Mouse (Mus musculus) limb, embryonic 11.5 days (tissue): ENCODE data around the gene Slc39a13. TPM values are rescaled to one million over a fixed set of nuclear protein-coding genes. Genes with fewer than 3 reads are reported as not detected.

ENCODE experiments used
- ATAC-seq: fragments of 200-750 bp; cut with Nextera tagmentation; 2 replicates; pipeline ENCODE4 v1.8.0; 2017; ENCODE audit warnings: low read depth; ENCODE audit not compliant: insufficient number of reproducible peaks, low FRiP score, low TSS enrichment
- DNase-seq: peaks from one replicate; pipeline ENCODE4 v3.0.0-alpha.2; 2015; ENCODE audit warnings: low spot score
- H3K27ac ChIP-seq: fragments of 300-500 bp; sonication (generic); replicated peaks from 2 replicates; pipeline ENCODE4 v1.5.1; 2014; ENCODE audit warnings: low read depth, mild to moderate bottlenecking, low read length
- H3K27me3 ChIP-seq: fragments of 300-500 bp; sonication (generic); 2 replicates; pipeline ENCODE4 v1.6.1; 2014; ENCODE audit warnings: mild to moderate bottlenecking, low read length, mixed read lengths; ENCODE audit not compliant: control insufficient read depth, insufficient read depth
- H3K36me3 ChIP-seq: fragments of 300-500 bp; sonication (generic); 2 replicates; pipeline ENCODE4 v1.6.1; 2014; ENCODE audit warnings: mild to moderate bottlenecking, low read length, moderate library complexity, mixed read lengths; ENCODE audit not compliant: control insufficient read depth, insufficient read depth
- H3K4me1 ChIP-seq: fragments of 300-500 bp; sonication (generic); 2 replicates; pipeline ENCODE4 v1.6.1; 2014; ENCODE audit warnings: low read length, mixed read lengths; ENCODE audit not compliant: control insufficient read depth, insufficient read depth
- H3K4me2 ChIP-seq: fragments of 300-500 bp; sonication (generic); 2 replicates; pipeline ENCODE4 v1.6.1; 2014; ENCODE audit warnings: low read depth, mild to moderate bottlenecking, moderate library complexity; ENCODE audit not compliant: severe bottlenecking
- H3K4me3 ChIP-seq: fragments of 300-500 bp; sonication (generic); 2 replicates; pipeline ENCODE4 v1.5.1; 2014; ENCODE audit warnings: low read depth, low read length
- H3K9ac ChIP-seq: fragments of 300-500 bp; sonication (generic); 2 replicates; pipeline ENCODE4 v1.6.1; 2014; ENCODE audit warnings: mild to moderate bottlenecking, low read length
- H3K9me3 ChIP-seq: fragments of 300-500 bp; sonication (generic); 2 replicates; pipeline ENCODE4 v1.6.1; 2016; ENCODE audit warnings: low read length; ENCODE audit not compliant: control insufficient read depth
- WGBS: fragments of 180-500 bp; shearing (Covaris S2); extraction: QIAGEN DNeasy Blood & Tissue Kit; methylation state at CpG from one replicate; pipeline ENCODE4 v1.1.7; 2014; 5-methylcytosine and 5-hydroxymethylcytosine counted together
- polyA plus RNA-seq: library from polyadenylated mRNA; unstranded; fragments of >200 nt; fragmentation: Nextera tagmentation; extraction: Ambion mirVana; gene quantifications from 2 replicates; pipeline ENCODE4 v1.2.1, GENCODE M21; 2014

Slc39a13 gene
- polyA plus RNA-seq, 1 experiment from 2014 or later = 27.1 TPM

GRCm38 (mm10) chr2:91041786-91042185 lies 28.4 kb downstream of the Slc39a13 start:
- no peaks in the 10 kb centered on the region for H3K9me3 ChIP-seq
- H3K9ac ChIP-seq = no peak overlapping the region
- H3K36me3 ChIP-seq = no peaks in the 10 kb centered on the region
- H3K4me2 ChIP-seq = no peak overlapping the region
- H3K27me3 ChIP-seq = no peaks in the 10 kb centered on the region
- H3K4me1 ChIP-seq = no peaks in the 10 kb centered on the region
- no peak overlapping the region for H3K27ac ChIP-seq
- WGBS = 82% methylated on average over 8 of the region's 8 CpGs
- no peak for DNase-seq
- no peak for ATAC-seq
- no peak overlapping the region for H3K4me3 ChIP-seq

DNA sequence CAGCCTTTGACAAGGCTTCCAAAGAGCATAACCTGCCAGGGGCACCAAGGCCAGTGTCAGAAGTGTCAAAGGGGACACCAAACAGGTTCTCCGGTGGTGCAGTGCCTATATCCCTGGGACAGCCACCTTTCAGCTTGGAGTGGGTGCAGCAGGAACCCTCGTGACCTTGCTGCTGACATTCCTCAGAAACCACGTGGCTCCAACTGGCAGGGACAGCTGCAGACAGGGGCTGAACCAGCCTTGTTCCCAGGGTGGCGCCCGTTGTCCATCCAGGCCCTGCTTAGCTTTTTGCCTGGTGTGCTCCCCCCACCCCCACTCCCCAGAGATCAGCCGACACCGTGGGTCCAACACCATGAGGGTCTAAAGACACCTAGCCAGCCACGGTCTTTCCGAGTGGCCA lies 34.8 kb downstream of the Slc39a13 start, which contains the start of gene Rapsn:
TSS of gene Rapsn (plus strand) at position 236 of the 400 bp plus-strand sequence.
- H3K4me3 ChIP-seq = no peak within 1 kb of the TSS
- no peaks in the 10 kb centered on the region for H3K36me3 ChIP-seq
- H3K27ac ChIP-seq = no peak within 1 kb of the TSS
- no peak within 1 kb of the TSS for H3K9ac ChIP-seq
- WGBS = 66% methylated on average over 9 of the region's 9 CpGs
- ATAC-seq (no peak), DNase-seq (no peak)
- no peak within 1 kb of the TSS for H3K4me2 ChIP-seq
- H3K9me3 ChIP-seq = no peaks in the 10 kb centered on the region
- H3K27me3 ChIP-seq = no peaks in the 10 kb centered on the region
- no peaks in the 10 kb centered on the region for H3K4me1 ChIP-seq

DNA sequence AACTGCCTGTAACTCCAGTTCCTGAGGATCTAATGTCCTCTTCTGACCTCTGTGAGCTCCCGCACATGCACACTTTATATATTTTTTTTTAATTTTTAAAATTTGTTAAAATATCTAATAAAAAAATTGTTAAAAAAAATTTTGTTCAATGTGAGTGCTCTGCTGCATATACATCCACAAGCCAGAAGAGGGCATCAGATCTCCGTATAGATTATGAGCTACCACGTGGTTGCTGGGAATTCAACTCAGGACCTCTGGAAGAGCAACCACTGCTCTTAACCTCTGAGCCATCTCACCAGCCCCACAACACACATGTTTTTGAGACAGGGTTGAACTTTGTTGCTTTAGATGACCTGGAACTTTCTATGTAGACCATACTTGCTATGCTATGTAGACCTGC lies 37.2 kb downstream of the Slc39a13 start:
- no peak overlapping the region for H3K9ac ChIP-seq
- H3K4me2 ChIP-seq = no peak overlapping the region
- DNase-seq (no peak), ATAC-seq (no peak)
- no peaks in the 10 kb centered on the region for H3K9me3 ChIP-seq
- no peak overlapping the region for H3K4me3 ChIP-seq
- WGBS = 12% methylated on average over 3 of the region's 3 CpGs
- no peak overlapping the region for H3K27ac ChIP-seq
- no peaks in the 10 kb centered on the region for H3K4me1 ChIP-seq
- H3K27me3 ChIP-seq = no peaks in the 10 kb centered on the region
- H3K36me3 ChIP-seq = no peaks in the 10 kb centered on the region

DNA sequence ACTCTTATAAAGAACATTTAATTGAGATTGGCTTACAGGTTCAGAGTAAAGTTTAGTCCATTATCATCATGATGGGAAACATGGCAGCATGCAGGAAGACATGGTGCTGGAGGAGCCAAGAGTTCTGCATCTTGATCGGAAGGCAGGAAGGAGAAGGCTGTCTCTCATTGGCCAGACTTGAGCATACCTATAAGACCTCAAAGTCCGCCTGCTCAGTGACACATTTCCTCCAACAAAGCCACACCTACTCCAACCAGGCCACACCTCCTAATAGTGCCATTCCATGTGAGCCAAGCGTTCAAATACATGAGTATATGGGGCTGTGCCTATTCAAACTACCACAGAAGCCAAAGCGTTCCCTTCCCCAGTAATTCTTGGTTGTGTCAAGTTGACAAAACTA lies 39.0 kb downstream of the Slc39a13 start:
- Histone ChIP-seq H3K4me2 (no peak overlapping the region), H3K9ac (no peak overlapping the region), H3K4me1 (no peaks in the 10 kb centered on the region), H3K9me3 (no peaks in the 10 kb centered on the region), H3K4me3 (no peak overlapping the region), H3K27me3 (no peaks in the 10 kb centered on the region), H3K27ac (no peak overlapping the region), H3K36me3 (no peaks in the 10 kb centered on the region)
- DNase-seq (no peak), ATAC-seq (no peak)
- 83% methylated on average over 4 of the region's 4 CpGs for WGBS

GRCm38 (mm10) chr2:91027391-91028214 lies 42.6 kb downstream of the Slc39a13 start:
- 90% methylated on average over 9 of the region's 9 CpGs for WGBS
- no peak for ATAC-seq
- Histone ChIP-seq H3K4me2 (no peak overlapping the region), H3K4me1 (no peaks in the 10 kb centered on the region), H3K9me3 (no peaks in the 10 kb centered on the region), H3K4me3 (no peak overlapping the region), H3K9ac (no peak overlapping the region), H3K27ac (no peak overlapping the region), H3K36me3 (no peaks in the 10 kb centered on the region), H3K27me3 (no peaks in the 10 kb centered on the region)
- no peak for DNase-seq

DNA sequence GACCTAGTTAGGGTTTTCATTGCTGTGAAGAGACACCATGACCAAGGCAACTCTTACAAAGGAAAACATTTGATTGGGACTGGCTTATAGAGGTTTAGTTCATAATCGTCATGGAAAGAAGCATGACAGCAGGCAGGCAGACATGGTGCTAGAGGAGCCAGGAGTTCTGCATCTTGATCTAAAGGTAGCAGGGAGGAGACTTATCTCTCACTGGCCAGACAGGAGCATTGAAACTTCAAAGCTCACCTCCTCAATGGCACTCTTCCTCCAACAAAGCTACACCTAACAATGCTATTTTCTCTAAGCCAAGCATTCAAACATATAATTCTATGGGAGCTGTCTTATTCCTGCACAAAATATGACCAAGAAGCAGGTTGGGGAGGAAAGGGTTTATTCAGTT lies 43.7 kb downstream of the Slc39a13 start:
- Histone ChIP-seq H3K9ac (no peak overlapping the region), H3K27me3 (no peaks in the 10 kb centered on the region), H3K4me3 (no peak overlapping the region), H3K4me2 (no peak overlapping the region), H3K27ac (no peak overlapping the region), H3K9me3 (no peaks in the 10 kb centered on the region), H3K36me3 (no peaks in the 10 kb centered on the region), H3K4me1 (no peaks in the 10 kb centered on the region)
- no peak for DNase-seq
- WGBS = 81% methylated on average over 1 of the region's 1 CpGs
- ATAC-seq = no peak

DNA sequence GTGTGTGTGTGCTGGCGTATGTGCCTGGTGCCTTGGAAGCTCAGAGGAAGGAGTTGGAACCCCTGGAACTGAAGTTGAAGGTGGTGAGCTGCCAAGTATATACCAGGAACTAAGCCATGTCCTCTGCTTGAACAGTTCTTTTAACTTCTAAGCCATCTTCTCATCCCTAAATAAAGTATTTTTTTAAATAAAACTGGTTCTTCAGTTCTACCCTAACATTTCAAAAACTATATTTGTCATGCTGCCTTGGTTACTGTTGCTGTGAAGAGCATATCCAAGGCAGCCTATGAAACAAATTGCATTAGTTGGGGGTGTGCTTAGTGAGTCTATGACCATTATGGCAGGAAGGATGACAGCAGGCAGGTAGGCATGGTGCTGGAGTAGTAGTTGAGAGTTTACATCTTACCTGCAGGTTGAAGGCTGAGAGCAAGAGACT lies 45.1 kb downstream of the Slc39a13 start:
- WGBS = 97% methylated on average over 1 of the region's 1 CpGs
- H3K36me3 ChIP-seq = no peaks in the 10 kb centered on the region
- no peaks in the 10 kb centered on the region for H3K27me3 ChIP-seq
- no peak overlapping the region for H3K9ac ChIP-seq
- DNase-seq (no peak), ATAC-seq (no peak)
- no peaks in the 10 kb centered on the region for H3K4me1 ChIP-seq
- no peak overlapping the region for H3K4me2 ChIP-seq
- H3K4me3 ChIP-seq = no peak overlapping the region
- no peaks in the 10 kb centered on the region for H3K9me3 ChIP-seq
- no peak overlapping the region for H3K27ac ChIP-seq

- Histone ChIP-seq H3K27ac (no peak overlapping the region), H3K4me2 (no peak overlapping the region), H3K4me3 (no peak overlapping the region), H3K4me1 (no peaks in the 10 kb centered on the region), H3K9ac (no peak overlapping the region), H3K27me3 (no peaks in the 10 kb centered on the region), H3K36me3 (no peaks in the 10 kb centered on the region; the same call in 1 of the 2 replicates), H3K9me3 (no peaks in the 10 kb centered on the region)
- ATAC-seq (no peak), DNase-seq (no peak)
- 100% methylated on average over 1 of the region's 1 CpGs for WGBS
These were observed 46.3 kb downstream of the Slc39a13 start for GRCm38 (mm10) chr2:91023956-91024355.
